Mouse (Mus musculus) hindbrain, embryonic 16.5 days (tissue): ENCODE measurements around the gene Zmiz1. TPM values are rescaled to one million over a fixed set of nuclear protein-coding genes. Genes with fewer than 3 reads are reported as not detected.

Source experiments
- ATAC-seq: fragments of 200-750 bp; cut with Nextera tagmentation; 2 replicates; pipeline ENCODE4 v1.8.0; 2017; ENCODE audit warnings: moderate TSS enrichment, moderate library complexity
- H3K27ac ChIP-seq: fragments of 300-500 bp; sonication (generic); 2 replicates; pipeline ENCODE4 v1.5.1; 2014; ENCODE audit warnings: low read depth, mild to moderate bottlenecking, control low read depth, low read length, moderate library complexity
- H3K27me3 ChIP-seq: fragments of 300-500 bp; sonication (generic); replicated peaks from 2 replicates; pipeline ENCODE4 v1.6.1; 2014; ENCODE audit warnings: low read length; ENCODE audit not compliant: control insufficient read depth, insufficient read depth
- H3K36me3 ChIP-seq: fragments of 300-500 bp; sonication (generic); 2 replicates; pipeline ENCODE4 v1.6.1; 2014; ENCODE audit warnings: mild to moderate bottlenecking, low read length, moderate library complexity, mixed read lengths; ENCODE audit not compliant: control insufficient read depth, insufficient read depth
- H3K4me1 ChIP-seq: fragments of 300-500 bp; sonication (generic); 2 replicates; pipeline ENCODE4 v1.6.1; 2014; ENCODE audit warnings: low read depth, low read length; ENCODE audit not compliant: control insufficient read depth, insufficient read depth
- H3K4me2 ChIP-seq: fragments of 300-500 bp; sonication (generic); 2 replicates; pipeline ENCODE4 v1.6.1; 2014; ENCODE audit warnings: mild to moderate bottlenecking, low read length, control low read depth, moderate library complexity
- H3K4me3 ChIP-seq: fragments of 300-500 bp; sonication (generic); 2 replicates; pipeline ENCODE4 v1.5.1; 2014; ENCODE audit warnings: mild to moderate bottlenecking, low read length, control low read depth, moderate library complexity
- H3K9ac ChIP-seq: fragments of 300-500 bp; sonication (generic); 2 replicates; pipeline ENCODE4 v1.6.1; 2014; ENCODE audit warnings: low read depth, mild to moderate bottlenecking, control low read depth, low read length, moderate library complexity
- H3K9me3 ChIP-seq: fragments of 300-500 bp; sonication (generic); 2 replicates; pipeline ENCODE4 v1.6.1; 2014; ENCODE audit warnings: mild to moderate bottlenecking, low read length, moderate library complexity; ENCODE audit not compliant: control insufficient read depth
- whole genome bisulfite sequencing: fragments of 180-500 bp; shearing (Covaris S2); extraction: QIAGEN DNeasy Blood & Tissue Kit; methylation state at CpG from one replicate; pipeline ENCODE4 v1.1.7; 2014; 5-methylcytosine and 5-hydroxymethylcytosine counted together
- polyA plus RNA-seq: library from polyadenylated mRNA; unstranded; fragments of >200 nt; fragmentation: Nextera tagmentation; extraction: Ambion mirVana; gene quantifications from 2 replicates; pipeline ENCODE4 v1.2.1, GENCODE M21; 2015

Zmiz1 gene
- polyA plus RNA-seq, 1 experiment from 2014 or later = 50.4 TPM

DNA sequence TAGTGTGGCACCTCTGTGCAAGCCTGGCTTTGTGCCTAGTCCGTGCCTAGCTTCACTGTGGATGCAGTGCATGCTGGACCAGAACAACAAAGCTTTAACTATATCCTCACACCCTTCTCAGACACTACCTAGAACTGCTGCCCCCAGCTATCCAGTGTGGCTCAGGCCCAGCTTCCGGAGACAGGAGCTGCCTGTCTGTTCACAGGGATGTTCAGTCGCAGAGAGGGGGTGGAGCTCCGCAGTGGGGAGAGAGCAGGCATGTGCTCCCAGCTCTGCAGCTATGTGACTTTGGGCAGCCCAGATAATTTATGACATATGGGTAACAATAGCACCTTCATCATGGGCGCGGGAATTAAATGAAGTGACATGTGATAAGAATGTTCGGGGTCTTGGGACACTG, 52.0 kb downstream of the Zmiz1 start:
- Histone ChIP-seq H3K36me3 (no peaks in the 10 kb centered on the region; the same call in 1 of the 2 replicates), H3K27ac (peak overlapping the region; percentile 8; the same call in 1 of the 2 replicates), H3K4me1 (peaks cover 49% of the 10 kb centered on the region), H3K27me3 (no peaks in the 10 kb centered on the region), H3K9me3 (no peaks in the 10 kb centered on the region), H3K4me2 (no peak overlapping the region), H3K9ac (peak overlapping the region; percentile 25; the same call in 1 of the 2 replicates), H3K4me3 (no peak overlapping the region)
- WGBS = 48% methylated on average over 7 of the region's 7 CpGs
- ATAC-seq = no peak

DNA sequence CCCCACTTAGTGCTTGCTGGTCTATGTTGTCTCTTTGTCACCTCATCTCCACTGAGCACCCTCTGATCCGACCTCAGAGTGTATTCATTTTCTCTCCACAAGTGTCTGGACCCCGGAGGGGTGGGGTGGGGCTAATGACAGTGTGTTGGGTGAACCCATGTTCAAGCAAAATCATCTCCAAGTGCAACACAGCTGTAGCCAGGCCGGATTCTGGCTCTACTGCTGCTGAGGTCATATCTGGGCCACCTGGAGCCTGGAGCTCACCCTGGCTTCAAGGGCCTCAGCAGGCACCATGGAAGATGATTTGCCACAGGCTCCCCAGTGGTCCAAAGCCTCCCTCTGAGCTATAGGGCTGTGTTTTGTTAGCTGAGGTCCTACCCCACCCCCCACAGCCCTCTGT, 52.6 kb downstream of the Zmiz1 start:
- H3K27me3 ChIP-seq = no peaks in the 10 kb centered on the region
- WGBS = 57% methylated on average over 3 of the region's 3 CpGs
- ATAC-seq = no peak
- peaks cover 55% of the 10 kb centered on the region for H3K4me1 ChIP-seq
- H3K27ac ChIP-seq = no peak overlapping the region
- no peak overlapping the region for H3K9ac ChIP-seq
- no peaks in the 10 kb centered on the region; the same call in 1 of the 2 replicates for H3K36me3 ChIP-seq
- H3K9me3 ChIP-seq = no peaks in the 10 kb centered on the region
- H3K4me3 ChIP-seq = no peak overlapping the region
- no peak overlapping the region for H3K4me2 ChIP-seq

DNA sequence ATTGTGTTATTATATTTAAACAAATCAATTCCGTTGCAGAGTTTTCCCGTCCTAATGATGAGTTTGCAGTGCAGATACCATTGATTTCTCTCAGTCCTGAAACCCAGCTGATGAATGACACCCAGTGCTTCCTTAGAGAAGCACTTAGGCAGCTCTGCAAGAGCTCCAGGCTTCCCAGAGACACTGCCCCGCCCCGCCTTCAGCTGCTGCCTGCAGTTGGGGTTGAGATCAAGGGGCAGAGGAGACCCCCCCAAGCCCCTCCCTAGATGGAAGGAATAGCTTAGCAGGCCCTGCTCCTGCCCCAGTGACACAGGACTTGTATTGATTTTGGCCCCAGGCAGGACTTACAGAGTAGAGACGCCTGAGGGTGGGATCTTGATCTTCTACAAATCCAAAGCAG, 53.0 kb downstream of the Zmiz1 start:
- Histone ChIP-seq H3K4me2 (no peak overlapping the region), H3K9me3 (no peaks in the 10 kb centered on the region), H3K9ac (no peak overlapping the region), H3K36me3 (no peaks in the 10 kb centered on the region; the same call in 1 of the 2 replicates), H3K27ac (no peak overlapping the region), H3K27me3 (no peaks in the 10 kb centered on the region), H3K4me3 (no peak overlapping the region), H3K4me1 (peaks cover 59% of the 10 kb centered on the region)
- WGBS = 31% methylated on average over 5 of the region's 5 CpGs
- ATAC-seq = no peak

DNA sequence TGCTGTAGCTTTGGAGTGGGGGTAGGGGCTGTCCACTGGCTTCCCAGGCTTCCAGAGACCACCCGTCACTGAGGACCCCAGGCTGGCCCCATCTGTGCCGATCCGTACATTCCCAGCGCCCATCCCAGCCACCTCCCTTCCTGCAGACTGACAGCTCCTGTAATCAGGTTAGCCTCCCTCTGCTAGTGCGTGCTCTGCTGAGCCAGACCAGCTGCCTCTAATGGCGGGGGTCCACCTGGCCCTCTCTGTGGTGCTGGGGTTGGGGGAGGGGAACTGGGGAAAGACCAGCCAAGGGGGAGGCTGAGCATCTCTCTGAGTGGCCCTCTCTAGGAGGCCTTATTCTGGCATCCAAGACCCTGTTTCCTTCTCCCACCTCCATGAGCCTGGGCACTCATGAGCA, 53.8 kb downstream of the Zmiz1 start:
- Histone ChIP-seq H3K36me3 (no peaks in the 10 kb centered on the region), H3K4me2 (no peak overlapping the region), H3K9ac (no peak overlapping the region), H3K4me3 (no peak overlapping the region), H3K4me1 (peaks cover 63% of the 10 kb centered on the region), H3K27ac (peak overlapping the region; percentile 57), H3K9me3 (no peaks in the 10 kb centered on the region), H3K27me3 (no peaks in the 10 kb centered on the region)
- 23% methylated on average over 6 of the region's 6 CpGs for WGBS
- ATAC-seq = peak; percentile 38; the same call in 1 of the 2 replicates

DNA sequence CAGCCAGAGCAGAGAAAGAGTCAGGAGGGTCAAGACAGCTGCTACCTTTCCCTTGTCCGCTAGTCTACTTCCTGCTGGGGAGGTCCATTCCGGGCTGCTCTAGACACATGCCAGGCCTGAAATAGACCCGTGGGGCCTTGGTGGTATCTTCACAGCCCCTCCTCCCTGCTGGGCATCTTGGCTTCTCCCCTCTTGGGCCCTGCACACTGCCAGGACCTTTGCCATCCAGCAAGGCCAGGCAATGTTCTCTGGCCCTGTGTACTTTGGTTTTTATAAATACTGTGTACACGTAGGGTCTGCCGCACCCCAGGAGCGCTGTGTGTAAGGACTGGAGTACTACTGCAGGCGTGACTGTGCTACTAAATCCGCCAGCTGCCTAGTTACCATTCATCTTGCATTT, 54.5 kb downstream of the Zmiz1 start:
- H3K27me3 ChIP-seq = no peaks in the 10 kb centered on the region
- H3K4me1 ChIP-seq = peaks cover 63% of the 10 kb centered on the region
- no peak overlapping the region for H3K9ac ChIP-seq
- no peaks in the 10 kb centered on the region for H3K36me3 ChIP-seq
- no peak overlapping the region for H3K4me3 ChIP-seq
- no peak for ATAC-seq
- 57% methylated on average over 8 of the region's 8 CpGs for WGBS
- no peaks in the 10 kb centered on the region for H3K9me3 ChIP-seq
- peak overlapping the region; percentile 57 for H3K27ac ChIP-seq
- H3K4me2 ChIP-seq = no peak overlapping the region

DNA sequence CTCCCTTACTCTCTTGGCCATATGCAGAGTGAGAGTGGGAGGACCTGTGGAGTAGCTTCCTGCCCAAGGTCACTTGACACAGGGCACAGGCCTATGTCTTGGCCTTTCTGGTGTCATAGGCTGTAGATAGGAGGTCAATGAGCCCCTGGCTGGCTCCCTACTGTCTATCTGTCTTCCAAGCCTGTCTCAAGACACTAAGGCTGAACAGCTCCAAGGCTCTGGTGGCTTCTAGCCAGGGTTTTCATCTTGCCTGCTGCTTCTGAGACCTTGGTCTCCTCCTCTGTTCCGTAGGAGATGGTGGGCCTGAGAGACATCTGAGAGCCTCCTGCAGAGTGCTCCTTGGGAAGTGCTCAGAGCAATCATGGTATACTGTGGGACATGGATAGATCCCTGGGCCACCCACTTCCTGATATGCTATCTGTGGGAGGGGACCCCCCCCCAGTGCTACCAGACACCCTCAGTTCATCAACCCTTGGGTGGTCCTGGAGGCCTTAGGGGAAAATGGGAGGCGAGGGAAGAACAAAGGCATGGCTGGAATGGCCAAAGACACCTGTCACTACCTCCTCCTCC, 56.0 kb downstream of the Zmiz1 start:
- Histone ChIP-seq H3K9me3 (no peaks in the 10 kb centered on the region), H3K4me1 (peaks cover 67% of the 10 kb centered on the region), H3K4me3 (no peak overlapping the region), H3K4me2 (no peak overlapping the region), H3K36me3 (no peaks in the 10 kb centered on the region), H3K27me3 (no peaks in the 10 kb centered on the region), H3K9ac (no peak overlapping the region), H3K27ac (no peak overlapping the region)
- 64% methylated on average over 2 of the region's 2 CpGs for WGBS
- no peak for ATAC-seq

DNA sequence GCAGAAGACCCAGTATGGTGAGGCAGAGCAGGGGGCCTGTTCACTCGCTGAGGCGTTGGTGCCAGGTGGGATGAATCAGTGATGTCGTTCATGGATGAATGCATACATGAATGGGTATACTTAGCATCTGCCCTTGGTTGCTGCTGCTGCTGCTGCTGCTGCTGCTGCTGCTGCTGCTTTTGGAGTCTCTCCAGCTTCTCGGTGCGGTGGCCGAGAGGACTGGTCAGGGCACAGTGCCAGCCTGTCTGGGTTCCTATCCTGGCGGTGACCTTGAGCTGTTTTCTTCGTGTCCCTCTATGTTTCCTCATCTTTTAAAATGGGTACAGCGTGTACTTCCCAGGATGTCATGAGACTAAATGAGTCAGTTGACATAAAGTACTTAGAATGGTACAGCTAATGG, 56.9 kb downstream of the Zmiz1 start:
- Histone ChIP-seq H3K4me1 (peaks cover 68% of the 10 kb centered on the region), H3K9me3 (no peaks in the 10 kb centered on the region), H3K4me2 (no peak overlapping the region), H3K27me3 (no peaks in the 10 kb centered on the region), H3K36me3 (no peaks in the 10 kb centered on the region), H3K27ac (no peak overlapping the region), H3K9ac (no peak overlapping the region), H3K4me3 (no peak overlapping the region)
- ATAC-seq = no peak
- WGBS = 46% methylated on average over 9 of the region's 9 CpGs

DNA sequence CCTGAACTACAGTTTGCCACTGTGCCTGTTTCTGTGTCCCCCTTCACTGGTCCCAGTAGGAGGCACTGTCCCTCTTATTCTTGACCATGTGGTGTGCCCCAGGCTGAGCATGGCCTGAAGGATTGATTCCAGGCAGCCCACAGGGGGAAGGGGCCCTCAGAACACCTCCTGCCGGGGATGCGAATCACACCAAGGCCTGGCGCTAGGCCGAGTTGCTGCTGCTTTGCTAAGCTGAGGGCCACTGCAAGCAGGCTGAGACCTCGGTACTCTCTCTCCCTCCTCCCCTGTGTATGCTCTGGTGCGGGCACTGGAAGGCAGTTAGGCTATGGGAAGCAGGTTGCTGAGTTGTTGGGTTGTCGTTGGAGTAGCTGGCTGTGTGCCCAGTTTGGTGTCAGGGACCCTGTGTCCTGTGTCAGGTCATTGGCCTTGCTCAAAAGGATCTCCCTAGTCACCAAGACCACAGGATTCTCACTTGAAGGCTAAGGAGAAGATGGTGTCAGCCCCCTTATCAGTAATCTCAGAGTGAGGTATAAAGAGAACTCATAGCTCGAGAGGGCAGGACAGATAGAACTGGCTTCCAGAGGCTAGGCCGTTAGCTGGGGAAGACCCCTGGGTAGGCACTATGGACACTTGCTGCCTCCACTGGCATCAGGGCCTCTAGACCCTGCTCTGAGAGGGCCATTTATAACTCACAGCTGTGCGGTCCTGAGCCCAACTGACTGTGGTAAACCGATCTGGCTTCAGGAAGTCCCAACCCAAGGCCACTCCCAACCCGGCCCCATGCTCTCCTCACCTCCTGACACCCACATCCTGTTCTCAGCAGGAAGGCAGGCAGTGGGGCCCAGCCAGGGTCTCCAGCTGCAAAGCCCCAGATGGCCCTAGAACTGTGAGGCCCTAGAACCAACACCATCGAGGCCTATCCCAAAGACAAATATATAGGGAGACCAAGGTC, 57.9 kb downstream of the Zmiz1 start:
- no peaks in the 10 kb centered on the region for H3K36me3 ChIP-seq
- no peaks in the 10 kb centered on the region for H3K9me3 ChIP-seq
- no peak for ATAC-seq
- no peak overlapping the region for H3K4me3 ChIP-seq
- no peaks in the 10 kb centered on the region for H3K27me3 ChIP-seq
- H3K4me1 ChIP-seq = peaks cover 67% of the 10 kb centered on the region
- peak overlapping the region; percentile 19 for H3K27ac ChIP-seq
- 52% methylated on average over 13 of the region's 13 CpGs for WGBS
- no peak overlapping the region for H3K4me2 ChIP-seq
- H3K9ac ChIP-seq = no peak overlapping the region

DNA sequence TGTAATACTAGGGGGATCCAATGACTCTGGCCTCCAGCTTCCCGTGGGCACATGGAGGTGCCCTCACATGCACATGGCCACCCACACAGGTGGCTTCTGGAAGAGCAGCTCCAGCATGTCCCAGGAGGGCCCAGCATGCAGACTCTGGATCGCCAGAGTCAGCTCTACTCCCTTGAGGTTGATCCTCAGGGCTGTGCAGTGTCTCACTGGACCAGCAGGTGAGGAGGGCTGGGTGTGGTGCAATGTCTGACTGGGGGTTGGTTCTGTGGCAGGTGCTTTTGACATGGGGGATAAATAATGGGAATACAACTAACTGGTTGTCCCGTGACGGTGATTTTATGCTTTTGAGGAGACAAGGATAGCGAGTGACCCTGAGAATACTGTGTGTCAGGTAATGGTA, 59.7 kb downstream of the Zmiz1 start:
- Histone ChIP-seq H3K4me2 (no peak overlapping the region), H3K4me1 (peaks cover 59% of the 10 kb centered on the region), H3K4me3 (no peak overlapping the region), H3K27ac (no peak overlapping the region), H3K9me3 (no peaks in the 10 kb centered on the region), H3K27me3 (no peaks in the 10 kb centered on the region), H3K36me3 (no peaks in the 10 kb centered on the region), H3K9ac (no peak overlapping the region)
- ATAC-seq = no peak
- WGBS = 80% methylated on average over 5 of the region's 5 CpGs
